Mouse (Mus musculus): ENCODE data around the gene Dpep3.

The Dpep3 gene

GRCm38 (mm10) chr8:105975363-105975762, 3.9 kb downstream of the Dpep3 start:
- DNase-seq (ENCODE audit: low read depth, low spot score), result peak; percentile 75

- peak; percentile 95 for DNase-seq (ENCODE audit: low read depth, low spot score)
Measured at GRCm38 (mm10) chr8:105971019-105971720, 8.1 kb downstream of the Dpep3 start.

GRCm38 (mm10) chr8:105969367-105969766, 9.9 kb downstream of the Dpep3 start:
- DNase-seq (ENCODE audit: low read depth, low spot score), result no peak

GRCm38 (mm10) chr8:105966692-105967311, 12.4 kb downstream of the Dpep3 start:
- peak; percentile 87 for DNase-seq (ENCODE audit: low read depth, low spot score)

- DNase-seq (ENCODE audit: low read depth, low spot score), result peak; percentile 75
Measured at GRCm38 (mm10) chr8:105965905-105966341, 13.3 kb downstream of the Dpep3 start, which contains the start of gene Slc12a4. Slc12a4 (minus strand) TSS chr8:105966097.

- DNase-seq (ENCODE audit: low read depth, low spot score), result peak; percentile 50
Measured at GRCm38 (mm10) chr8:105965266-105965904, 13.8 kb downstream of the Dpep3 start.

- DNase-seq (ENCODE audit: low read depth, low spot score), result no peak
Measured at GRCm38 (mm10) chr8:105964506-105965265, 14.5 kb downstream of the Dpep3 start.

GRCm38 (mm10) chr8:105961536-105961935, 17.7 kb downstream of the Dpep3 start:
- DNase-seq (ENCODE audit: low read depth, low spot score), result no peak

GRCm38 (mm10) chr8:105961101-105961500, 18.1 kb downstream of the Dpep3 start:
- DNase-seq (ENCODE audit: low read depth, low spot score), result peak; percentile 71

- DNase-seq (ENCODE audit: low read depth, low spot score), result no peak
Measured at GRCm38 (mm10) chr8:105959350-105959749, 19.9 kb downstream of the Dpep3 start.

- DNase-seq (ENCODE audit: low read depth, low spot score), result no peak
Measured at GRCm38 (mm10) chr8:105957813-105958212, 21.4 kb downstream of the Dpep3 start.

- no peak for DNase-seq (ENCODE audit: low read depth, low spot score)
Measured at GRCm38 (mm10) chr8:105956556-105956955, 22.7 kb downstream of the Dpep3 start.

- DNase-seq (ENCODE audit: low read depth, low spot score), result peak; percentile 58
Measured at GRCm38 (mm10) chr8:105951057-105951659, 28.1 kb downstream of the Dpep3 start.

GRCm38 (mm10) chr8:105949350-105949749, 29.9 kb downstream of the Dpep3 start:
- no peak for DNase-seq (ENCODE audit: low read depth, low spot score)

- no peak for DNase-seq (ENCODE audit: low read depth, low spot score)
Measured at GRCm38 (mm10) chr8:105943321-105943739, 35.9 kb downstream of the Dpep3 start, which contains the start of gene Lcat. Lcat (minus strand) TSS chr8:105943382.

- DNase-seq (ENCODE audit: low read depth, low spot score), result no peak
Measured at GRCm38 (mm10) chr8:105942542-105942941, 36.7 kb downstream of the Dpep3 start.

GRCm38 (mm10) chr8:105942026-105942425, 37.2 kb downstream of the Dpep3 start:
- DNase-seq (ENCODE audit: low read depth, low spot score), result no peak

GRCm38 (mm10) chr8:105938306-105938669, 40.9 kb downstream of the Dpep3 start, which contains the start of gene Psmb10:
Psmb10 (minus strand) TSS chr8:105938444.
- DNase-seq (ENCODE audit: low read depth, low spot score), result no peak

- DNase-seq (ENCODE audit: low read depth, low spot score), result no peak
Measured at GRCm38 (mm10) chr8:105937496-105938305, 41.5 kb downstream of the Dpep3 start.

- DNase-seq (ENCODE audit: low read depth, low spot score), result peak; percentile 97
Measured at GRCm38 (mm10) chr8:105936866-105937475, 42.3 kb downstream of the Dpep3 start.
